Mouse (Mus musculus) megakaryocyte, embryonic 14.5 days (primary cell): ENCODE data around the gene Arhgef40. TPM values are rescaled to one million over a fixed set of nuclear protein-coding genes. Genes with fewer than 3 reads are reported as not detected.

ENCODE experiments used
- H3K27me3 ChIP-seq: replicated peaks from 2 replicates; pipeline ENCODE3; 2012; ENCODE audit warnings: inconsistent platforms
- H3K36me3 ChIP-seq: replicated peaks from 2 replicates; pipeline ENCODE3; 2012; ENCODE audit warnings: low read length, inconsistent platforms, mixed read lengths
- H3K4me1 ChIP-seq: 2 replicates; pipeline ENCODE4 v1.6.1; 2012; ENCODE audit warnings: inconsistent platforms
- H3K4me3 ChIP-seq: replicated peaks from 2 replicates; pipeline ENCODE3; 2012; ENCODE audit warnings: moderate library complexity, mild to moderate bottlenecking, inconsistent platforms
- H3K9me3 ChIP-seq: 2 replicates; pipeline ENCODE4 v1.6.1; 2012; ENCODE audit warnings: inconsistent platforms
- FLI1 ChIP-seq: IDR thresholded peaks from 2 replicates; pipeline ENCODE4 v1.6.1; 2012; ENCODE audit warnings: low read length, inconsistent platforms, mixed read lengths
- GATA1 ChIP-seq: IDR thresholded peaks from 3 replicates; pipeline ENCODE4 v1.6.1; 2012; ENCODE audit warnings: mixed read lengths, low read length, inconsistent platforms, borderline replicate concordance
- polyA plus RNA-seq: library from polyadenylated mRNA; stranded (reverse); fragments of >175 nt; gene quantifications from 2 replicates; pipeline ENCODE4 v1.2.3, GENCODE M21; 2012; ENCODE audit warnings: low replicate concordance; ENCODE audit not compliant: insufficient read depth

Arhgef40 gene
- 12.9 and 14.5 TPM in 2 replicates for polyA plus RNA-seq

DNA sequence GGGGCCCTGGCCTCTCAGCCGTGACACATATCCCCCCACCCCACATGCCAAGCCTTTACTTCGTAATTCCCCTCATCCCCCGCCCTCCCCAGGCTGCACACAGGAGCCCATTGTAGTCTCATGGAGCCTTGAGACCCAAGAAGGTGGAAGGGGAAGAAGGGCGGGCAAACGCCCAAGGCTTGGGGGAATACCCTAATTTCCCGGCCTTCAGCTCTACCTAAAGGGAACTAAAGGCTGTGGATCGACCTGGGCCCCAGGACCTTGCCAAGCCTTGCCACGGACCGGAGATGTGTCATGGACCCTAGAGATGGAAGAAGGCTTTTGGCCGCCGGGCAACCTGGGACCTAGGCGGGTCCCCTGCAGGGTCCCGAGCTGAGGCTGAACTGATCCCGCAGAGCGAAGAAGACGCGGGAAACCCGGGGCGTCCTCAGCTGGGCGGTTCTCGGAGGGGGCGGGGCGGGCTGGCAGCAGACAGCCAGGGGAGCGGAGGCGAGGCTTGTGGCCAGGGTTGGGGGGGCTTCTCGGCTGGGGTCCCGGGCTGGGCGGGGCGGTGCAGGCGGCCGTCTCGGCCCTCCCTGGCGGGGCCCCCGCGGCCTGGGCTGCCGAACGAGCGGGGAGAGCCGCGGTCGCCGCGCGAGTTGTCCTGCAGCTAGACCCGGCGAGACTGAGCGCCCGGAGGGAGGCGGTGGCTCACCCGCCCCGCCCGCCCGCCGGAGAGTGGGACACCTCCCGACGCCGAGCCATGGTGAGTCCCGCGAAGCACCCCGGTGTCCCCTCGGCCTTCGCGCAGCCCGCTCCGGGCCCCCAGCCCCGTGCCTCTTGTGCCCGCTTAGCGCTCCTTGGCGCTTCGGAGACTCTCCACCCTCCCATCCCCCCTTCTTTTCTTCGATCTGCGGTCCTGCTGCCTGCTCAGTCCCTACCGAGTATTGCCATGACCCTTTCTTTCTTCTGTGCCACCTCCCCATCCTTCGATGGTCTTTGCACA, at the start of gene Arhgef40:
TSS of gene Arhgef40 (plus strand) at position 473 of the 985 bp plus-strand sequence.
- no peaks in the 10 kb centered on the region for H3K9me3 ChIP-seq
- TF ChIP-seq GATA1 (no peak), FLI1 (no peak)
- H3K4me3 ChIP-seq, result peak within 1 kb of the TSS; percentile 91
- peaks cover 32% of the 10 kb centered on the region for H3K27me3 ChIP-seq
- H3K36me3 ChIP-seq, result peaks cover 3% of the 10 kb centered on the region
- H3K4me1 ChIP-seq, result peaks cover 49% of the 10 kb centered on the region

- peaks cover 30% of the 10 kb centered on the region for H3K9me3 ChIP-seq
- no peak overlapping the region for H3K4me3 ChIP-seq
- TF ChIP-seq FLI1 (no peak), GATA1 (no peak)
- H3K4me1 ChIP-seq, result peaks cover 10% of the 10 kb centered on the region
- H3K36me3 ChIP-seq, result no peaks in the 10 kb centered on the region
- H3K27me3 ChIP-seq, result peaks cover 1% of the 10 kb centered on the region
Observed at GRCm38 (mm10) chr14:51939005-51939404, 45.5 kb upstream of the Arhgef40 start.

DNA sequence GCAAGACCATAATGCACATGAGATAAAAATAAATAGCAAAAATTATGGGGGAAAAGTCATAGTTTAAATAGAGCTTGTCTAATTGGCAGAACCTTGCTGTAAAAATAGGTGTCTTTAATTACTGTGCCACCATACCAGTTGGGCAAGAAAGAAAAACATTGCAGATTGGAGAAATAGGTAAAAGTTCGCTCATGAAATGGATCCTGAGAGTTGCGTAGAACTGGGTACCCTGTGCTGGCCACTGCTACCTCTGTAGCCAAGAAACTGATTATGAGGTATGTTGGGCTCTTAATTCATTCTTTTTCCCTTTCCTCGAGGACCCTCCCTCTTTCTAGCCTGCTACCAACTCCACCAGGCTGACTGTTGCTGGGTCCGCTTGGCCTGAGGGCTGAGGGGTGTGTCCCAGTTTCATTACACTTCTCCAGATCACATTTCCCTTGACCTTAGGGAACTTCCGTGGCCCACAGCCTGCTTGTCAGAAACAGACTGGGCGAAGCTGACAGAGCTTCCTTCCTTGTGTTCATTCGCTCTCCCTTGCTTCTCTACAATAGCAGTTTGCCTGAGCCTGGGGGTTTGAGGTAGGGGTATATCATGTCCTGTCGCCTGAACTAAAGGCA, 43.5 kb upstream of the Arhgef40 start:
- peaks cover 10% of the 10 kb centered on the region for H3K4me1 ChIP-seq
- H3K4me3 ChIP-seq, result no peak overlapping the region
- TF ChIP-seq FLI1 (no peak), GATA1 (no peak)
- peaks cover 1% of the 10 kb centered on the region for H3K27me3 ChIP-seq
- peaks cover 21% of the 10 kb centered on the region for H3K9me3 ChIP-seq
- no peaks in the 10 kb centered on the region for H3K36me3 ChIP-seq

- Histone ChIP-seq H3K36me3 (no peaks in the 10 kb centered on the region), H3K4me3 (no peak overlapping the region)
- no peak for TF ChIP-seq FLI1
- no peak for TF ChIP-seq GATA1
Observed at GRCm38 (mm10) chr14:51941577-51941976, 42.9 kb upstream of the Arhgef40 start.

DNA sequence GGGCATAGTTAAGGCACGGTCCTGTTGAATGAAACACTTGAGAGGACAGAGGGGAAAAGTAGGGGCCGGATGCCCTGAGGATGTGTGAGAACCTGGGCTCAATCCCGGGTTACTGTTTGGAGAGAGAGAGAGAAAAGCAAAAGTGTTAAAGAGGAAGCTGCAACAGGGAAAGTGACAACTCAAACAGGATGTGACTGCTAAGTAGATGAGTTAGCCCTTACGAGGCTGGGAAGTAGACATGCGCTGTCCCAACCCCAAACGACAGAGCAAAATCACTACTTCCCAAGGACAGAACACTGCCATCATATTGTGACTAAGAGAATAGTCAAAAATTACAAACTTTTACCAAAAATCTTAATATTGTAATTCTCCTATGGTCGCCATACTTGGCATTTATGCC, 42.3 kb upstream of the Arhgef40 start:
- H3K4me3 ChIP-seq, result no peak overlapping the region
- peaks cover 1% of the 10 kb centered on the region for H3K27me3 ChIP-seq
- H3K9me3 ChIP-seq, result peaks cover 15% of the 10 kb centered on the region
- no peaks in the 10 kb centered on the region for H3K36me3 ChIP-seq
- H3K4me1 ChIP-seq, result peaks cover 10% of the 10 kb centered on the region
- TF ChIP-seq FLI1 (no peak), GATA1 (no peak)

More at GRCm38 (mm10) chr14:51941577-51941976, 42.9 kb upstream of the Arhgef40 start:
- H3K27me3 ChIP-seq, result peaks cover 1% of the 10 kb centered on the region
- H3K4me1 ChIP-seq, result peaks cover 10% of the 10 kb centered on the region
- peaks cover 17% of the 10 kb centered on the region for H3K9me3 ChIP-seq

DNA sequence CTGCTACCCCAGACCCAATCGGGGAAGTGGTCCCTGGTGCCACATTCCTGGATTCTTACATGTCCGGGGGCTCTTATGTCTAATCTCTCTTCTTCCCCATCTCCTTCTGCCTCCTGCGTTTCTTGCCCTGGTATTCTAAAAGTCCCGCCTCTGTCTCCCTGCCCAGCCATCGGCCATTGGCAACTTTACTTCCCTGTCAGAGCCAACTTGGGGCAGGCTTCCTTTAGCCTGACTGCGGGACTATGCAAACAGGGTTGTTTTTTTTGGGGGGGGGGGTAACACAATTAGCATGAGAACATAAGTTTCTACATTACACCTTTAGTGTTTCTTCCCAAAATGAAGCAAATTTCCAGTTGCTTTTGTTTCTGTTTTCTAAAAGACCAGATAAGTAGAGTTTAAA, 41.2 kb upstream of the Arhgef40 start:
- no peak for TF ChIP-seq FLI1
- TF ChIP-seq GATA1, result no peak
- no peaks in the 10 kb centered on the region for H3K36me3 ChIP-seq
- H3K9me3 ChIP-seq, result peaks cover 4% of the 10 kb centered on the region
- no peak overlapping the region for H3K4me3 ChIP-seq
- H3K27me3 ChIP-seq, result peaks cover 1% of the 10 kb centered on the region
- H3K4me1 ChIP-seq, result peaks cover 10% of the 10 kb centered on the region

DNA sequence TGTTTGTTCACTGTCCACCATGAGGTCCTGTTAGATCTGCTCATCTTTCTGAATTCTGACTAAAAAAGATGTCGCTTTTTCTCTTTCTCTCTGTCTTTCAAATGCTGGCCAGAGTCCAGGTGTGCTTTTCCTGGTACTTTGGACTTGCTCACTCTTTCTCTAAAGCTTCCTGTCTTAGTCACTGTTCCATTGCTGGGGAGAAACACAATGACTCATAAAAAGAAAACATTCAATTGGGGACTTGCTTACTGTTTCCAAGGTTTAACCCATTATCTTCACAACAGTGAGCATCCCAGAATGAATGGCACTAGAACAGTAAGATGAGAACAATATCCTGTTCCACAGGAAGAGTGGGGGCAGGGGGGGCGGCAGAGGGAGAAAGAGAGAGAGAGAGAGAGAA, 24.2 kb upstream of the Arhgef40 start:
- Histone ChIP-seq H3K9me3 (no peaks in the 10 kb centered on the region), H3K36me3 (no peaks in the 10 kb centered on the region), H3K27me3 (no peaks in the 10 kb centered on the region), H3K4me3 (no peak overlapping the region), H3K4me1 (no peaks in the 10 kb centered on the region)
- TF ChIP-seq FLI1 (no peak), GATA1 (no peak)

- H3K9me3 ChIP-seq, result no peaks in the 10 kb centered on the region
- no peaks in the 10 kb centered on the region for H3K36me3 ChIP-seq
- no peak overlapping the region for H3K4me3 ChIP-seq
- H3K4me1 ChIP-seq, result no peaks in the 10 kb centered on the region
- TF ChIP-seq GATA1, result no peak
- no peak for TF ChIP-seq FLI1
- H3K27me3 ChIP-seq, result no peaks in the 10 kb centered on the region
Observed at GRCm38 (mm10) chr14:51967400-51967799, 17.1 kb upstream of the Arhgef40 start.

DNA sequence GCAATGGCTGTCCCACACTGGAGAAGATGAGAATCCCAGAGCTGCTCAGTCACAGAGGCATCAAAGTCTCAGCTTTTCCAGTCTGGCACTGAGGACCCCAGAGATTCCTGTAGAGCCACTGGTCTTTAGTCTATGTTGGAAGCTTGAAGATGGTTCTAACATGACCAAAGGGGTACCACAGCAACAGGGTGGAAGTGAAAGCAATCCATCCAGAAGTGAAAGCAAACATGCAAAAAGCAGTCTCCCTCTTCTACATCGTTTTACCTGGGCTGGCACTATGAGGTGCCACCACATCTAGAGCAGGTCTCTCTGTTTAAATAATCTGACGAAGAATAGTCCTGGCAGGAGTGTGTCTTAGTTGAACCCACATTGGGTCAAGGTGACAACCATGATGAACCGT, 5.3 kb upstream of the Arhgef40 start:
- peaks cover 13% of the 10 kb centered on the region for H3K27me3 ChIP-seq
- TF ChIP-seq GATA1 (no peak), FLI1 (no peak)
- peaks cover 9% of the 10 kb centered on the region for H3K4me1 ChIP-seq
- no peak overlapping the region for H3K4me3 ChIP-seq
- H3K36me3 ChIP-seq, result no peaks in the 10 kb centered on the region
- H3K9me3 ChIP-seq, result peaks cover 6% of the 10 kb centered on the region

DNA sequence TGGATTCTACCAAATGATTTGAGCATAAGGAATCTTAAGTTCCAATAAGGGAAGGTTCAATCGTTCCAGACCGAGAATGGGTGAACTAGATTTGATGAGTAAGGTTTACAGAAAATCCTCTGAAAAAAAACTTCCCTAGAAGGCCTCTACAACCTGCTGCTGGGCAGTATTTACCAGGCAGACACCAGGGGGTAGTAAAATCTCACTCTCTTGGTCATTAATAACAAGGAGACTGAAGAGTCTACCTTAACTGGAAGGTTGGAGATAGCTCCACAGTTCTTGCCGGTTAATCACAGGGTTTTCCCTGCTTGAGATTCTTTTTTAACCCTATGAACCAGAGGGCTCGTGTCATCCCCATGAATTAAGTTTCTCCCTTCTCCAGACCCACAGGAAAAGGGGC, 1.3 kb upstream of the Arhgef40 start:
- TF ChIP-seq FLI1, result no peak
- TF ChIP-seq GATA1, result no peak
- peaks cover 40% of the 10 kb centered on the region for H3K4me1 ChIP-seq
- H3K36me3 ChIP-seq, result no peaks in the 10 kb centered on the region
- H3K9me3 ChIP-seq, result no peaks in the 10 kb centered on the region
- peaks cover 32% of the 10 kb centered on the region for H3K27me3 ChIP-seq
- H3K4me3 ChIP-seq, result no peak overlapping the region

GRCm38 (mm10) chr14:51983855-51984246, 668 bp upstream of the Arhgef40 start:
- TF ChIP-seq GATA1, result no peak
- TF ChIP-seq FLI1, result no peak
- Histone ChIP-seq H3K36me3 (peaks cover 3% of the 10 kb centered on the region), H3K9me3 (no peaks in the 10 kb centered on the region), H3K27me3 (peaks cover 32% of the 10 kb centered on the region), H3K4me1 (peaks cover 43% of the 10 kb centered on the region), H3K4me3 (peak overlapping the region; percentile 91)
